Mouse (Mus musculus): ENCODE measurements around the gene Dexi. TPM values are rescaled to one million over a fixed set of nuclear protein-coding genes. Genes with fewer than 3 reads are reported as not detected.

The Dexi gene
- 69.4 and 87.4 TPM in 2 replicates for polyA plus RNA-seq (2012; rRNA removed)

GRCm38 (mm10) chr16:10542698-10543365 lies at the start of gene Dexi:
Gene Dexi, minus strand, starts transcription at chr16:10543054.

GRCm38 (mm10) chr16:10544995-10545622 lies 2.3 kb upstream of the Dexi start, which contains the start of gene Clec16a:
Gene Clec16a, plus strand, starts transcription at chr16:10545339.

GRCm38 (mm10) chr16:10479857-10480256 lies 63.0 kb downstream of the Dexi start, which contains the start of gene Ciita:
Gene Ciita, plus strand, starts transcription at chr16:10480059.

Other genes with a start within 250 kb of the Dexi start
- gene Emp2, start 229.1 kb downstream of the Dexi start, polyA plus RNA-seq (2012; rRNA removed), result 31.6 and 40.2 TPM in 2 replicates
- gene Tekt5, start 147.6 kb downstream of the Dexi start, polyA plus RNA-seq (2012; rRNA removed), result 0.34 and 0.56 TPM in 2 replicates
- 26.1 and 29.1 TPM in 2 replicates for gene Nubp1, start 131.1 kb downstream of the Dexi start, polyA plus RNA-seq (2012; rRNA removed)
- 1.8 and 2.0 TPM in 2 replicates for gene Tvp23a, start 95.7 kb downstream of the Dexi start, polyA plus RNA-seq (2012; rRNA removed)
- 5.8 and 6.1 TPM in 2 replicates for gene Ciita, start 63.0 kb downstream of the Dexi start, polyA plus RNA-seq (2012; rRNA removed)
- 11.7 and 14.5 TPM in 2 replicates for gene Clec16a, start 2.3 kb upstream of the Dexi start, polyA plus RNA-seq (2012; rRNA removed)
- gene Socs1, start 242.5 kb upstream of the Dexi start, polyA plus RNA-seq (2012; rRNA removed), result 11.1 and 12.1 TPM in 2 replicates
- gene Tnp2, start 245.6 kb upstream of the Dexi start, polyA plus RNA-seq (2012; rRNA removed), result not detected in 2 replicates
- not detected in 2 replicates for gene Prm3, start 247.9 kb upstream of the Dexi start, polyA plus RNA-seq (2012; rRNA removed)